ENCODE assay signal across 27 mouse cellular contexts in genomic region chr17:71495784-71496183, GRCm38 (mm10). TPM values are rescaled to one million over a fixed set of nuclear protein-coding genes. Genes with fewer than 3 reads are reported as not detected.
DNase-seq lines count a peak whose midpoint lies in the region; ATAC-seq and TF ChIP-seq lines count a peak whose summit lies in the region.
"Had no signal": no experiment of that assay in that cellular context is flagged by ENCODE, and none has a peak within 500 bp of the region (broad histone marks: within the 10 kb centered on the region; RNA-seq: fewer than 3 reads in every experiment).

No protein-coding gene starts in this region.

- no peak for TF ChIP-seq EP300 in MEL (IDR thresholded peaks at IDR 0.05; ENCODE audit: low read depth in 1 of 2, low read length in 2 of 2)

- no peak for TF ChIP-seq RAD21 in MEL (IDR thresholded peaks at IDR 0.05; ENCODE audit: low read depth, low read length)

- no peak overlapping the region for H3K27ac ChIP-seq in MEL (ENCODE audit: control insufficient read depth, low read depth, low read length)
- H3K27ac ChIP-seq in forebrain, embryonic 13.5 days = no peak overlapping the region
- no peak overlapping the region for H3K27ac ChIP-seq in forebrain, embryonic 15.5 days (replicated peaks)
- H3K27ac ChIP-seq: forebrain, embryonic 10.5 days; heart, embryonic 10.5 days; heart, embryonic 13.5 days; hindbrain, embryonic 12.5 days; hindbrain, embryonic 15.5 days had no signal

- TF ChIP-seq CTCF in MEL (IDR thresholded peaks at IDR 0.05 in 2 of 3, conservative IDR thresholded peaks at IDR 0.05 in 1 of 3; ENCODE audit: control insufficient read depth in 1 of 3, insufficient read depth in 1 of 3, low read depth in 2 of 3, low read length in 3 of 3, poor library complexity in 1 of 3, severe bottlenecking in 1 of 3) = no peak

- H3K27me3 ChIP-seq in MEL (ENCODE audit: control insufficient read depth in 1 of 2, insufficient read depth in 2 of 2, low read length in 2 of 2) = no peaks in the 10 kb centered on the region
- H3K27me3 ChIP-seq in forebrain, embryonic 13.5 days = no peaks in the 10 kb centered on the region
- no peaks in the 10 kb centered on the region for H3K27me3 ChIP-seq in forebrain, embryonic 15.5 days
- H3K27me3 ChIP-seq: heart, embryonic 13.5 days; hindbrain, embryonic 12.5 days; hindbrain, embryonic 15.5 days; Patski had no signal

- DNase-seq in 3134 (ENCODE audit: extremely low read depth, insufficient read length, low spot score) (peak; percentile 21), MEL (ENCODE audit: low read depth, low spot score) (peak; percentile 49)
- DNase-seq in B cell, adult 2 months = peak; percentile 17 to 24
- no peak for DNase-seq in ovary, postnatal 14 days (ENCODE audit: low spot score)
- DNase-seq: adrenal gland, adult 2 months; adrenal gland, postnatal 25 days; cerebellum, adult 11-12 months; cerebellum, adult 8-10 months; cerebellum, postnatal 10 days; cerebellum, postnatal 36 days; gastrocnemius, postnatal 10 days; gastrocnemius, postnatal 36 days; heart, adult 18-20 months; heart, postnatal 14 days; heart, postnatal 4 days; kidney, adult 2 months had no signal

- peaks cover 3 to 10% of the 10 kb centered on the region in 2 experiments for H3K36me3 ChIP-seq in MEL (ENCODE audit: control insufficient read depth in 1 of 2, insufficient read depth in 2 of 2, low read length in 2 of 2)
- H3K36me3 ChIP-seq in forebrain, embryonic 13.5 days (ENCODE audit: poor library complexity, severe bottlenecking) = peaks cover 64% of the 10 kb centered on the region
- peaks cover 23% of the 10 kb centered on the region for H3K36me3 ChIP-seq in forebrain, embryonic 15.5 days
- H3K36me3 ChIP-seq: hindbrain, embryonic 15.5 days had no signal

- TF ChIP-seq POLR2A in MEL (IDR thresholded peaks at IDR 0.05; ENCODE audit: control insufficient read depth in 1 of 2, insufficient read depth in 1 of 2, low read depth in 1 of 2, low read length in 2 of 2, poor library complexity in 1 of 2) = no peak

- no peak overlapping the region for H3K4me3 ChIP-seq in MEL (ENCODE audit: control insufficient read depth in 1 of 2, insufficient read depth in 1 of 2, low read depth in 2 of 2, low read length in 2 of 2)
- H3K4me3 ChIP-seq in forebrain, embryonic 13.5 days = no peak overlapping the region
- no peak overlapping the region for H3K4me3 ChIP-seq in forebrain, embryonic 15.5 days
- H3K4me3 ChIP-seq: forebrain, embryonic 10.5 days; heart, embryonic 10.5 days; heart, embryonic 13.5 days; hindbrain, embryonic 12.5 days; hindbrain, embryonic 15.5 days had no signal

- peaks cover 0 to 12% of the 10 kb centered on the region in 2 experiments; a peak in 2 of 4 replicates for H3K4me1 ChIP-seq in MEL (ENCODE audit: control insufficient read depth in 1 of 2, insufficient read depth in 2 of 2, low read length in 2 of 2)
- no peaks in the 10 kb centered on the region for H3K4me1 ChIP-seq in forebrain, embryonic 13.5 days
- H3K4me1 ChIP-seq in forebrain, embryonic 15.5 days = no peaks in the 10 kb centered on the region
- H3K4me1 ChIP-seq: forebrain, embryonic 10.5 days; heart, embryonic 10.5 days; heart, embryonic 13.5 days; hindbrain, embryonic 12.5 days; hindbrain, embryonic 15.5 days had no signal

- H3K9me3 ChIP-seq in MEL (replicated peaks; ENCODE audit: insufficient read depth, low read length) = no peaks in the 10 kb centered on the region
- H3K9me3 ChIP-seq in forebrain, embryonic 13.5 days (replicated peaks) = no peaks in the 10 kb centered on the region
- no peaks in the 10 kb centered on the region for H3K9me3 ChIP-seq in forebrain, embryonic 15.5 days
- H3K9me3 ChIP-seq: forebrain, embryonic 10.5 days; heart, embryonic 10.5 days; heart, embryonic 13.5 days; hindbrain, embryonic 12.5 days; hindbrain, embryonic 15.5 days had no signal

- peak; percentile 30; the same call in 1 of the 2 replicates for ATAC-seq in neutrophil, adult 5-6 weeks (ENCODE audit: extremely low read depth, insufficient number of reproducible peaks, low FRiP score, poor library complexity, severe bottlenecking)
- no peak for ATAC-seq in forebrain, embryonic 13.5 days
- no peak for ATAC-seq in forebrain, embryonic 15.5 days (replicated peaks)
- ATAC-seq: forebrain, embryonic 14.5 days; intestine, postnatal 0 days; Patski had no signal

- 95% methylated on average over 4 of the region's 4 CpGs for WGBS in forebrain, embryonic 13.5 days
- 93% methylated on average over 4 of the region's 4 CpGs for WGBS in forebrain, embryonic 15.5 days

- no peak overlapping the region for H3K9ac ChIP-seq in MEL (ENCODE audit: control insufficient read depth, low read depth, low read length, poor library complexity, severe bottlenecking)
- no peak overlapping the region for H3K9ac ChIP-seq in forebrain, embryonic 13.5 days
- H3K9ac ChIP-seq in forebrain, embryonic 15.5 days (replicated peaks) = no peak overlapping the region
- H3K9ac ChIP-seq: heart, embryonic 13.5 days; hindbrain, embryonic 12.5 days; hindbrain, embryonic 15.5 days had no signal

- H3K79me2 ChIP-seq in MEL (ENCODE audit: control insufficient read depth, insufficient read depth, low read length, poor library complexity) = no peaks in the 10 kb centered on the region

- no peak overlapping the region for H3K4me2 ChIP-seq in forebrain, embryonic 13.5 days
- no peak overlapping the region for H3K4me2 ChIP-seq in forebrain, embryonic 15.5 days (replicated peaks)
- H3K4me2 ChIP-seq: heart, embryonic 13.5 days; hindbrain, embryonic 12.5 days; hindbrain, embryonic 15.5 days had no signal

TF ChIP-seq in MEL, 35 proteins besides CTCF, POLR2A, EP300 and RAD21:
- no peak for TF ChIP-seq SMC3 (IDR thresholded peaks at IDR 0.05; ENCODE audit: low read depth, low read length)
- TF ChIP-seq POLR2AphosphoS2 (IDR thresholded peaks at IDR 0.05; ENCODE audit: low read length) = no peak
- TF ChIP-seq USF1 (IDR thresholded peaks at IDR 0.05; ENCODE audit: low read depth, low read length) = no peak
- TF ChIP-seq NRF1 (IDR thresholded peaks at IDR 0.05; ENCODE audit: insufficient read depth, low read depth, low read length, poor library complexity, severe bottlenecking) = no peak
- no peak for TF ChIP-seq ZKSCAN1 (IDR thresholded peaks at IDR 0.05; ENCODE audit: low read depth, low read length)

RNA-seq across cellular contexts. Expression of gene Smchd1, which starts 20.6 kb away (rescaled TPM):
- 45.7 and 50.9 TPM in 2 replicates for total RNA-seq in MEL (2012; rRNA removed)
- 100 to 1,000 TPM in 1 of 2 experiments, 10 to 100 TPM in 1; 43.6 to 164 TPM for polyA plus RNA-seq in MEL (2012; ENCODE audit: insufficient read depth in 1 of 2, insufficient read length in 2 of 2, low read depth in 1 of 2, low replicate concordance in 2 of 2, missing spikeins in 1 of 2)
- total RNA-seq in neutrophil, adult 5-6 weeks (2017) = 307 and 387 TPM in 2 replicates
- 68.9 and 77.3 TPM in 2 replicates for polyA plus RNA-seq in forebrain, embryonic 13.5 days (2015; fragmentation: Nextera tagmentation; extraction: Ambion mirVana)
- polyA plus RNA-seq in forebrain, embryonic 15.5 days (2015; fragmentation: Nextera tagmentation; extraction: Ambion mirVana) = 52.7 and 55.0 TPM in 2 replicates

RNA-seq across cellular contexts. Expression of gene Ndc80, which starts 30.9 kb away (rescaled TPM):
- total RNA-seq in MEL (2012; rRNA removed) = 26.0 and 28.0 TPM in 2 replicates
- polyA plus RNA-seq in MEL (2012; ENCODE audit: insufficient read depth in 1 of 2, insufficient read length in 2 of 2, low read depth in 1 of 2, low replicate concordance in 2 of 2, missing spikeins in 1 of 2) = 10 to 100 TPM in 1 of 2 experiments, not detected in 1; 28.3 TPM
- 24.7 and 25.2 TPM in 2 replicates for total RNA-seq in neutrophil, adult 5-6 weeks (2017)
- 44.7 and 45.9 TPM in 2 replicates for polyA plus RNA-seq in forebrain, embryonic 13.5 days (2015; fragmentation: Nextera tagmentation; extraction: Ambion mirVana)
- polyA plus RNA-seq in forebrain, embryonic 15.5 days (2015; fragmentation: Nextera tagmentation; extraction: Ambion mirVana) = 19.4 and 24.2 TPM in 2 replicates
- polyA plus RNA-seq: adrenal gland, adult 2 months had no signal

RNA-seq across cellular contexts. Expression of gene Gm4707, which starts 36.1 kb away (rescaled TPM):
- 1.0 and 1.1 TPM in 2 replicates for total RNA-seq in MEL (2012; rRNA removed)
- polyA plus RNA-seq in MEL (2012; ENCODE audit: insufficient read depth in 1 of 2, insufficient read length in 2 of 2, low read depth in 1 of 2, low replicate concordance in 2 of 2, missing spikeins in 1 of 2) = under 1 TPM in 1 of 2 experiments, not detected in 1; 0.26 TPM
- total RNA-seq in neutrophil, adult 5-6 weeks (2017) = 29.1 and 43.8 TPM in 2 replicates
- polyA plus RNA-seq in forebrain, embryonic 13.5 days (2015; fragmentation: Nextera tagmentation; extraction: Ambion mirVana) = 2.8 and 4.0 TPM in 2 replicates
- polyA plus RNA-seq in forebrain, embryonic 15.5 days (2015; fragmentation: Nextera tagmentation; extraction: Ambion mirVana) = 3.0 and 3.4 TPM in 2 replicates

RNA-seq across cellular contexts. Expression of gene Spdya, which starts 56.1 kb away (rescaled TPM):
- total RNA-seq in MEL (2012; rRNA removed) = 0.20 and 0.23 TPM in 2 replicates
- under 1 TPM in 1 of 2 experiments, not detected in 1; 0.46 TPM for polyA plus RNA-seq in MEL (2012; ENCODE audit: insufficient read depth in 1 of 2, insufficient read length in 2 of 2, low read depth in 1 of 2, low replicate concordance in 2 of 2, missing spikeins in 1 of 2)
- not detected in 2 replicates for total RNA-seq in neutrophil, adult 5-6 weeks (2017)
- 1.4 and 2.0 TPM in 2 replicates for polyA plus RNA-seq in forebrain, embryonic 13.5 days (2015; fragmentation: Nextera tagmentation; extraction: Ambion mirVana)
- polyA plus RNA-seq in forebrain, embryonic 15.5 days (2015; fragmentation: Nextera tagmentation; extraction: Ambion mirVana) = 1.2 and 1.3 TPM in 2 replicates
- total RNA-seq: heart, postnatal 14 days had no signal
- polyA plus RNA-seq: adrenal gland, adult 2 months had no signal
